Mouse (Mus musculus) intestine, embryonic 15.5 days (tissue): ENCODE data around the gene Tcp11l2. TPM values are rescaled to one million over a fixed set of nuclear protein-coding genes. Genes with fewer than 3 reads are reported as not detected.

Experiments used
- ATAC-seq: fragments of 200-750 bp; cut with Nextera tagmentation; 2 replicates; pipeline ENCODE4 v1.8.0; 2017; ENCODE audit warnings: moderate TSS enrichment, moderate library complexity
- H3K27ac ChIP-seq: fragments of 300-500 bp; sonication (generic); 2 replicates; pipeline ENCODE4 v1.5.1; 2015; ENCODE audit warnings: mild to moderate bottlenecking, inconsistent platforms
- H3K27me3 ChIP-seq: fragments of 300-500 bp; sonication (generic); replicated peaks from 2 replicates; pipeline ENCODE4 v1.6.1; 2015; ENCODE audit warnings: inconsistent platforms
- H3K36me3 ChIP-seq: fragments of 300-500 bp; sonication (generic); 2 replicates; pipeline ENCODE4 v1.6.1; 2015; ENCODE audit warnings: inconsistent platforms
- H3K4me1 ChIP-seq: fragments of 300-500 bp; sonication (generic); replicated peaks from 2 replicates; pipeline ENCODE4 v1.6.1; 2015; ENCODE audit warnings: inconsistent platforms
- H3K4me2 ChIP-seq: fragments of 300-500 bp; sonication (generic); replicated peaks from 2 replicates; pipeline ENCODE4 v1.6.1; 2015; ENCODE audit warnings: mild to moderate bottlenecking, inconsistent platforms
- H3K4me3 ChIP-seq: fragments of 300-500 bp; sonication (generic); replicated peaks from 2 replicates; pipeline ENCODE4 v1.5.1; 2015; ENCODE audit warnings: inconsistent platforms
- H3K9ac ChIP-seq: fragments of 300-500 bp; sonication (generic); 2 replicates; pipeline ENCODE4 v1.6.1; 2015; ENCODE audit warnings: inconsistent platforms
- H3K9me3 ChIP-seq: fragments of 300-500 bp; sonication (generic); 2 replicates; pipeline ENCODE4 v1.6.1; 2016; ENCODE audit warnings: inconsistent platforms
- WGBS: fragments of 180-500 bp; shearing (Covaris S2); methylation state at CpG from one replicate; pipeline ENCODE4 v1.1.7; 2015; 5-methylcytosine and 5-hydroxymethylcytosine counted together
- polyA plus RNA-seq: library from polyadenylated mRNA; unstranded; fragments of >200 nt; fragmentation: Nextera tagmentation; extraction: Ambion mirVana; gene quantifications from 2 replicates; pipeline ENCODE4 v1.2.1, GENCODE M21; 2015

Gene Tcp11l2
- polyA plus RNA-seq, 1 experiment from 2014 or later, result 11.6 TPM

GRCm38 (mm10) chr10:84613366-84613765, 36.9 kb downstream of the Tcp11l2 start:
- no peaks in the 10 kb centered on the region for H3K9me3 ChIP-seq
- no peak overlapping the region for H3K9ac ChIP-seq
- WGBS, result 83% methylated on average over 8 of the region's 8 CpGs
- ATAC-seq, result no peak
- H3K4me1 ChIP-seq, result no peaks in the 10 kb centered on the region
- H3K27me3 ChIP-seq, result no peaks in the 10 kb centered on the region
- no peak overlapping the region for H3K4me2 ChIP-seq
- H3K36me3 ChIP-seq, result no peaks in the 10 kb centered on the region
- no peak overlapping the region for H3K4me3 ChIP-seq
- H3K27ac ChIP-seq, result no peak overlapping the region

- no peak overlapping the region for H3K4me3 ChIP-seq
- no peaks in the 10 kb centered on the region for H3K27me3 ChIP-seq
- no peak for ATAC-seq
- H3K4me1 ChIP-seq, result no peaks in the 10 kb centered on the region
- no peak overlapping the region for H3K27ac ChIP-seq
- no peaks in the 10 kb centered on the region for H3K9me3 ChIP-seq
- WGBS, result 73% methylated on average over 3 of the region's 3 CpGs
- H3K36me3 ChIP-seq, result no peaks in the 10 kb centered on the region
- no peak overlapping the region for H3K4me2 ChIP-seq
- no peak overlapping the region for H3K9ac ChIP-seq
Observed at GRCm38 (mm10) chr10:84615076-84615475, 38.6 kb downstream of the Tcp11l2 start.

- Histone ChIP-seq H3K27ac (peak within 1 kb of the TSS; percentile 98), H3K27me3 (no peaks in the 10 kb centered on the region), H3K4me3 (peak within 1 kb of the TSS; percentile 81), H3K4me2 (peak within 1 kb of the TSS; percentile 66), H3K36me3 (no peaks in the 10 kb centered on the region), H3K4me1 (0 out of 2 replicates have a peak, but pooled peaks cover 5% of the 10 kb centered on the region), H3K9ac (peak within 1 kb of the TSS; percentile 70), H3K9me3 (no peaks in the 10 kb centered on the region)
- ATAC-seq, result peak; percentile 99
- WGBS, result 7% methylated on average over 53 of the region's 53 CpGs
Observed at GRCm38 (mm10) chr10:84621826-84622790, 45.7 kb downstream of the Tcp11l2 start, which contains the start of gene Polr3b. TSS of gene Polr3b (plus strand) at chr10:84622292.

- no peak overlapping the region for H3K9ac ChIP-seq
- no peaks in the 10 kb centered on the region for H3K9me3 ChIP-seq
- H3K36me3 ChIP-seq, result peaks cover 10% of the 10 kb centered on the region
- ATAC-seq, result no peak
- no peaks in the 10 kb centered on the region for H3K4me1 ChIP-seq
- 68% methylated on average over 5 of the region's 5 CpGs for WGBS
- H3K27ac ChIP-seq, result no peak overlapping the region
- H3K4me3 ChIP-seq, result no peak overlapping the region
- no peaks in the 10 kb centered on the region for H3K27me3 ChIP-seq
- H3K4me2 ChIP-seq, result no peak overlapping the region
Observed at GRCm38 (mm10) chr10:84631182-84631581, 54.8 kb downstream of the Tcp11l2 start.

GRCm38 (mm10) chr10:84632005-84632404, 55.6 kb downstream of the Tcp11l2 start:
- no peak overlapping the region for H3K4me3 ChIP-seq
- WGBS, result 87% methylated on average over 4 of the region's 4 CpGs
- no peak for ATAC-seq
- no peaks in the 10 kb centered on the region for H3K27me3 ChIP-seq
- no peak overlapping the region for H3K9ac ChIP-seq
- H3K4me2 ChIP-seq, result no peak overlapping the region
- H3K4me1 ChIP-seq, result no peaks in the 10 kb centered on the region
- H3K27ac ChIP-seq, result no peak overlapping the region
- H3K36me3 ChIP-seq, result peaks cover 13% of the 10 kb centered on the region
- H3K9me3 ChIP-seq, result no peaks in the 10 kb centered on the region

GRCm38 (mm10) chr10:84636656-84637055, 60.2 kb downstream of the Tcp11l2 start:
- no peak overlapping the region for H3K4me2 ChIP-seq
- no peak for ATAC-seq
- no peak overlapping the region for H3K27ac ChIP-seq
- no peaks in the 10 kb centered on the region for H3K9me3 ChIP-seq
- 96% methylated on average over 10 of the region's 10 CpGs for WGBS
- H3K27me3 ChIP-seq, result no peaks in the 10 kb centered on the region
- no peak overlapping the region for H3K4me3 ChIP-seq
- H3K36me3 ChIP-seq, result peaks cover 18% of the 10 kb centered on the region
- no peak overlapping the region for H3K9ac ChIP-seq
- H3K4me1 ChIP-seq, result no peaks in the 10 kb centered on the region

GRCm38 (mm10) chr10:84638382-84638781, 62.0 kb downstream of the Tcp11l2 start:
- no peak for ATAC-seq

GRCm38 (mm10) chr10:84639525-84640287, 63.3 kb downstream of the Tcp11l2 start:
- no peak for ATAC-seq
- 47% methylated on average over 4 of the region's 4 CpGs for WGBS
- no peaks in the 10 kb centered on the region for H3K27me3 ChIP-seq
- no peak overlapping the region for H3K9ac ChIP-seq
- H3K27ac ChIP-seq, result no peak overlapping the region
- H3K36me3 ChIP-seq, result 0 out of 2 replicates have a peak, but pooled peaks cover 8% of the 10 kb centered on the region
- no peak overlapping the region for H3K4me2 ChIP-seq
- no peak overlapping the region for H3K4me3 ChIP-seq
- H3K9me3 ChIP-seq, result no peaks in the 10 kb centered on the region
- no peaks in the 10 kb centered on the region for H3K4me1 ChIP-seq

More at GRCm38 (mm10) chr10:84638382-84638781, 62.0 kb downstream of the Tcp11l2 start:
- Histone ChIP-seq H3K27me3 (no peaks in the 10 kb centered on the region), H3K9ac (no peak overlapping the region), H3K4me2 (no peak overlapping the region), H3K9me3 (no peaks in the 10 kb centered on the region), H3K4me3 (no peak overlapping the region), H3K36me3 (peaks cover 11% of the 10 kb centered on the region; the same call in 1 of the 2 replicates), H3K27ac (no peak overlapping the region), H3K4me1 (no peaks in the 10 kb centered on the region)
- WGBS, result 87% methylated on average over 4 of the region's 4 CpGs

- no peak overlapping the region for H3K27ac ChIP-seq
- H3K4me1 ChIP-seq, result no peaks in the 10 kb centered on the region
- no peaks in the 10 kb centered on the region for H3K27me3 ChIP-seq
- no peak overlapping the region for H3K4me2 ChIP-seq
- ATAC-seq, result no peak
- 88% methylated on average over 7 of the region's 7 CpGs for WGBS
- no peak overlapping the region for H3K9ac ChIP-seq
- no peak overlapping the region for H3K4me3 ChIP-seq
- 0 out of 2 replicates have a peak, but pooled peaks cover 8% of the 10 kb centered on the region for H3K36me3 ChIP-seq
- no peaks in the 10 kb centered on the region for H3K9me3 ChIP-seq
Observed at GRCm38 (mm10) chr10:84640861-84641260, 64.4 kb downstream of the Tcp11l2 start.

- WGBS, result 59% methylated on average over 2 of the region's 2 CpGs
- no peak for ATAC-seq
- Histone ChIP-seq H3K27me3 (no peaks in the 10 kb centered on the region), H3K9me3 (no peaks in the 10 kb centered on the region), H3K4me2 (no peak overlapping the region), H3K36me3 (0 out of 2 replicates have a peak, but pooled peaks cover 8% of the 10 kb centered on the region), H3K4me1 (no peaks in the 10 kb centered on the region), H3K27ac (no peak overlapping the region), H3K9ac (no peak overlapping the region), H3K4me3 (no peak overlapping the region)
Observed at GRCm38 (mm10) chr10:84641576-84641975, 65.2 kb downstream of the Tcp11l2 start.

GRCm38 (mm10) chr10:84645940-84646339, 69.5 kb downstream of the Tcp11l2 start:
- no peak for ATAC-seq

GRCm38 (mm10) chr10:84646506-84647102, 70.2 kb downstream of the Tcp11l2 start:
- no peaks in the 10 kb centered on the region for H3K4me1 ChIP-seq
- H3K27ac ChIP-seq, result no peak overlapping the region
- ATAC-seq, result no peak

More at GRCm38 (mm10) chr10:84645940-84646339, 69.5 kb downstream of the Tcp11l2 start:
- WGBS, result 80% methylated on average over 8 of the region's 8 CpGs
- Histone ChIP-seq H3K4me1 (no peaks in the 10 kb centered on the region), H3K27me3 (no peaks in the 10 kb centered on the region), H3K27ac (no peak overlapping the region), H3K4me2 (no peak overlapping the region), H3K36me3 (0 out of 2 replicates have a peak, but pooled peaks cover 5% of the 10 kb centered on the region), H3K9ac (no peak overlapping the region), H3K9me3 (no peaks in the 10 kb centered on the region), H3K4me3 (no peak overlapping the region)

More at GRCm38 (mm10) chr10:84646506-84647102, 70.2 kb downstream of the Tcp11l2 start:
- Histone ChIP-seq H3K9me3 (no peaks in the 10 kb centered on the region), H3K4me2 (no peak overlapping the region), H3K9ac (no peak overlapping the region), H3K27me3 (no peaks in the 10 kb centered on the region), H3K4me3 (no peak overlapping the region), H3K36me3 (0 out of 2 replicates have a peak, but pooled peaks cover 5% of the 10 kb centered on the region)
- WGBS, result 85% methylated on average over 12 of the region's 12 CpGs
